Mouse (Mus musculus): ENCODE measurements around the gene Mblac2. TPM values are rescaled to one million over a fixed set of nuclear protein-coding genes. Genes with fewer than 3 reads are reported as not detected.

Gene Mblac2
- total RNA-seq, 2 experiments from 2014 or later = 2.9 to 3.3 TPM

DNA sequence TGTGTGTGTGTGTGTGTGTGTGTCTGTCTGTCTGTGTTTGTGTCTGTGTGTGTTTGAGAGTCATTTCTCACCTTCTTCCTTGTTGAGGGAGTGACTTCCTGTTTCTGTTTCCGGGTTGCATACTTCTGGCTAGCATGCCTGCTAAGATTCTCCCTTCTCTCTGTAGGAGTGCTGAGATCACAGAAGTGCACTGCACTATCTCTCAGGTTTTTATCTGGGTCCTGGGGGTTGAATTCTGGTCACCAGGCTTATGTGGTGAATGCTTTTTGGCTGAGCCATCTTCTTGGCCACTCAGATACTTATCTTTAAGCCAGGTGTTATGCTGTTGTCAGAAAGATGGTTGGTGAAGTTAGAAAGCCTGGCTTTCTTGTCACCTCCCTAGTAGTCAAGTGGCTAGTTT lies 82.7 kb downstream of the Mblac2 start:
- ATAC-seq (replicated peaks; ENCODE audit: poor library complexity, severe bottlenecking) = peak; percentile 97

DNA sequence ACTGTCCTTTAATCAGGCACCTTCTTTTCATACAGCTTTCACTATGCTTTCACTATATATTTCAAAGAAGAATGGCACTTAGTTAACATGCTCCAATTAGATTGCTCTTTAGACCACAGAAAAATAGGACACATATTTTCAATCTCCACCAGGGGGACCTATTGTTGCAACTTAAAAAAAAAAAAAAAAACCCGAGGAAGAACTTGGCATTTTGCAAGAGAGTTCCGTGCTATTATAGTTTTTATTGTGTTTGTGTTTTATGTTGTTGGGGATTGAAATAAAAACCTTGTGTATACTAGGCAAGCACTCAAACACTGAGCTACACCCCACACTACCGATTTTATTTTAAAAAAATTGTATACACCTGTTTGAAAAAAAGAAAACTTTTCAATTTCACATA lies 90.0 kb downstream of the Mblac2 start:
- peak; percentile 79 for ATAC-seq (replicated peaks; ENCODE audit: poor library complexity, severe bottlenecking)

Other genes with a start within 250 kb of the Mblac2 start
- gene Adgrv1, start 78.2 kb upstream of the Mblac2 start, total RNA-seq (2014; fragmentation: Nextera tagmentation) = not detected in 2 replicates
- not detected in 2 replicates for gene Adgrv1, start 78.2 kb upstream of the Mblac2 start, total RNA-seq (2017)
- gene Lysmd3, start 53.7 kb upstream of the Mblac2 start, total RNA-seq (2014; fragmentation: Nextera tagmentation) = 9.4 and 12.0 TPM in 2 replicates
- gene Lysmd3, start 53.7 kb upstream of the Mblac2 start, total RNA-seq (2017) = 28.1 and 37.1 TPM in 2 replicates
- 19.8 and 21.8 TPM in 2 replicates for gene Polr3g, start 328 bp upstream of the Mblac2 start, total RNA-seq (2014; fragmentation: Nextera tagmentation)
- 22.9 and 29.7 TPM in 2 replicates for gene Polr3g, start 328 bp upstream of the Mblac2 start, total RNA-seq (2017)
- gene Cetn3, start 71.7 kb downstream of the Mblac2 start, total RNA-seq (2014; fragmentation: Nextera tagmentation) = 212 and 216 TPM in 2 replicates
- 538 and 660 TPM in 2 replicates for gene Cetn3, start 71.7 kb downstream of the Mblac2 start, total RNA-seq (2017)